Mouse (Mus musculus) frontal cortex, postnatal 14 days (tissue): ENCODE measurements at regions not wholly inside any gene's neighbourhood (a gene's known extent, or its start where the extent isn't known, plus 50 kb on each side); places are given as distances from the start of the nearest gene placed in this dataset.
A peak's percentile ranks its signal among the peaks of the same experiment; 100 is the strongest.

ENCODE experiments used
- DNase-seq, 2 experiments: peaks; one replicate each; pipeline ENCODE4 v3.0.0; 2022; ENCODE audit warnings: low spot score in 2 of 2

- peak in 1 of 2 experiments; percentile 17 for DNase-seq
These were observed 126.3 kb downstream of the Nr4a2 start for GRCm38 (mm10) chr2:56997500-56997899.

DNA sequence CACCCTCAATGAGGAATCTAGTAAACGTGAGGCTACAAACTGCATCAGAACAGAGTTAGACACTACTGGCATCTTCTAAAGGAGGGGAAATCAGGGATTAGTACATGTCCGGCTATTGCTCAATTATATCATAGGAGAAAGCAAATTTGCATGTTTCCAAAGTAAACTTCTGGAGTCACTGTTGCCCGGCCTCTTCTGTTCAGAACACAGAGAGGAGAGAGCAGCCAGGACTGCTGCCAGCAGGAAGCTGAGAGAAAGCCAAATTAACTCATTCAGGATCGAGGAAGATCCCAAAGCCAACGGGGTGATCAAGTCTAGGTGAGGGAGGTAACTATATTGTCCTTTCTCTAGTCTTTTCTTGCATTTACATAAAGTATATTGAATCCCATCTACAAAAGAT is 131.0 kb downstream of the Nr4a2 start:
- no peak for DNase-seq

DNA sequence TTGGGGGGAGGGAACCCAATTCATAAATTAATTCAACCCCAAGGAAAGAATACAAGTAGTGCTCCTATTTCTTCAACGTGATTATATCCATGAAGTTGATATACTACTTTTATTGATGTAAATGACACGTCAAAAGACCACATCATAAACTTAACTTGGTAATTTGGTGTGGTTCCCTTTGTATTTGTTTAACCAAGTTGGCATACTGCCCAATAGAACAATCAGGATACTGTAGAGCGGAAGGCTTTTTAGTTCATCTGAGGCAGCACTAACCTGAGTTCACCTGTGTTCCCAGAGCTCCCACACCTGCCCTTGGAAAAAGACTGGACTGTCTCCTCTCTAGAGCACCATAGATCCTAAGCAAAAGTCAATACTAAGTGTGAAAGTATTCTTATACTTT is 132.0 kb downstream of the Nr4a2 start:
- no peak for DNase-seq

GRCm38 (mm10) chr2:56990768-56991167 is 133.0 kb downstream of the Nr4a2 start:
- no peak for DNase-seq

- DNase-seq = no peak
These were observed 140.6 kb downstream of the Nr4a2 start for GRCm38 (mm10) chr2:56983167-56983566.

- DNase-seq = no peak
These were observed 143.2 kb downstream of the Nr4a2 start for GRCm38 (mm10) chr2:56980601-56981000.

GRCm38 (mm10) chr2:56975680-56976079 is 148.1 kb downstream of the Nr4a2 start:
- DNase-seq = no peak

GRCm38 (mm10) chr2:56963937-56964695 is 159.7 kb downstream of the Nr4a2 start:
- no peak for DNase-seq

- no peak for DNase-seq
These were observed 164.1 kb downstream of the Nr4a2 start for GRCm38 (mm10) chr2:56959695-56960094.

- DNase-seq = no peak
These were observed 170.5 kb downstream of the Nr4a2 start for GRCm38 (mm10) chr2:56953337-56953736.

GRCm38 (mm10) chr2:56912531-56912930 is 211.3 kb downstream of the Nr4a2 start:
- DNase-seq = no peak

DNA sequence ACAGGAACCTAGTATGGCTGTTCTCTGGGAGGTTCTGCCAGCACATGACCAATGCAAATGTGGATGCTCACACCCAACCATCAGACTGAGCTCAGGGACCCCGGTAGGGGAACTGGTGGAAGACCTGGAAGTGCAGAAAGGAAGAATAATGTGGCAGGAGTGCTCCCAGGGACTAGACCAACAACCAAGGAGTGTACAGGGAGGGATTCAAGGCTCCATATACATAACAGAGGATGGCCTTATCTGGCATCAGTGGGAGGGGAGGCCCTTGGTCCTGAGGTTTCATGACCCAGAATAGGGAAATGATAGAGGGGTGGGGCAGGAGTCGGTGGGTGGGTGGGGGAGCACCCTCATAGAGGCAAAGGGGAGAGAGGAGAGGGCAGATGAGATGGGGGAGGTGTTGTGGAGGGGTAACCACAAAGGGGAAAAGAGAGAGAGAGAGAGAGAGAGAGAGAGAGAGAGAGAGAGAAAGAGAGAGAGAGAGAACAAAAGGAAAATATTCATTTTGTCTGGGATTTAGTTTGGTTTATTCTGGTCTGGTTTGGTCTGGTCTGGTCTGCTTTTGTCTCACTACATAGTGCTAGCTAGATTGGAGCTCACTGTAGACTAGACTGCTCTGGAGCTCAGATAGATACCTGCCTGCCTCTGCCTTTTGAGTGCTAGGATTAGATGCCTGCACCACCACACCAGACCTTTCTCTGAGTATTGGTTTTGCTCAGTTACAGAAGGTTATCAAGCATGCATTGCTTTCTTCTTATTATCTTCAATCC is 214.5 kb downstream of the Nr4a2 start:
- DNase-seq = no peak

DNA sequence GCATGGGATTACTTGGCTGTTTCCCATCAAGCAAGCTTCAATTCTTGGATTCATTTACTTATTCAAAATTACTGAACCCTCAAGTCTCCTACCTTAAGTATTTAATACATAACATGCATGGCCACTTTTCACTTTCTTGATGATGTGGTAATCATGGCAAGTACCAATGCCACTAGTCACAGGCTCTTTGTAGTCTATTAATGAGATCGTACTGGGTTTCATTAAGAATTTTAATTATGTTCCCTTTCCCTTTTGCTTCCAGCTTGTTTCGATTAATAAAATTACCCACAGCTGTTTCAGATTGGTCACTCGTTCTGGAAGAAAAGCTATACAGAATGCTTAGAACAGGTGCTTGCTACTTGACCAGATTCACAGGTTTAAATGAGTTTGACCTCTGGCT is 238.6 kb downstream of the Nr4a2 start:
- DNase-seq = no peak

DNA sequence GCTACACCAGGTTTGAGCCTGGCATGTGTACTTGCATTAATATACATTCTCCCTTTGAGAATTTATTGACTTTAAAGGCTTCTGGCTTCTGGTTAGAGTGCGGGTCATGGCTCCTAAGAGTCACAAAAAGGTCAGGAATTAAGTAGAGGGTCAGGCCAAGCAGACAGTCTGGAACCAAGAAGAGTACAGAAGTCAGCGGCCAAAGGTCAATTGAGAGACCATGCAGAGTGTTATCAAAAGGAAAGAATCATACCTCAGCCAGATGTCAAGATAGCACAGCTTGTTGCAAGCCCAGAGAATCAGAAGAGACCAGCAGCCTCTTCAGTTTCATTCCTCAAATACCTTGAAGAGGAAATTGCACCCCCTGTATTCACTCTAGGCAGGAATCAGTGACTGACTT is 263.0 kb downstream of the Nr4a2 start:
- DNase-seq = no peak

GRCm38 (mm10) chr2:56820551-56820950 is 303.3 kb downstream of the Nr4a2 start:
- DNase-seq = no peak

DNA sequence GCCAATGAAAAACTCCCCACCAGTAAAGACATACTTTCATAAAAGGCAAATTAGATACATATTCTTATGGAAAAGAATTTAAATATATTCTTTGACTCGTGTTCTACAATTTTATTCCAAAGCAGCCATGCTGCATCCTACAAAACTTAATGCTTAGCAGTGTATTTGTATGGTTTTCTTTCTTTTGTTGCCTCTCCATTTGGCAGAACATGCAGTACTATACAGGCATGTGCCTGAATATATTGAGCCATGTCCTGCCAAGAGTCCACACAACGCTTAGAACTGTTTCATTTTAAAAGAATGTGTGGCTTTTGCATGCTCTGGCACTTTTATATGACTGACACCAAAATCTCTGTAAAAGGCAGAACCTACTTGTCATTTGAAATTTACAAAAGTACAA is 339.0 kb downstream of the Nr4a2 start:
- DNase-seq = no peak
